Mouse (Mus musculus): ENCODE results near the gene Stk24. TPM values are rescaled to one million over a fixed set of nuclear protein-coding genes. Genes with fewer than 3 reads are reported as not detected.
A peak's percentile ranks its signal among the peaks of the same experiment; 100 is the strongest.

The Stk24 gene
- total RNA-seq, 2 experiments from 2014 or later: 105 to 146 TPM

DNA sequence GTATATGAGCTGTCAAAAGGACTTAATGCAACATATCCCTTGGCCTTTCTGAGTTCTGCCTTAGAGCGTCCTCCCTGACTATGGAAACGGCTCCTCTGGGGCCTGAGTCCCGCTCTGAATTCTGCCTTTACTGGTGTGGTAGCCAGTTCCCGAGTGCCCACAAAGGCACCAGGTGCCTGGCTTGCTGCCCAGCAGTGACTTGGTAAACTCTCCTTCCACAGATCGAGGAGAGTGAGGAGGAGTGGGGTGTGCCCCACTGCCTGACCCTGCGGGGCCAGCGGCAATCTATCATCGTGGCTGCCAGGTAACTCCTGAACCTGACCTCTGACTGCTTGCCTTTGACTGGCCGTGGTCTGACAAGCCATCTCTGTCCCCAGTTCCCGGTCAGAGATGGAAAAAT, 103.8 kb downstream of the Stk24 start:
- no peak for ATAC-seq (ENCODE audit: poor library complexity, severe bottlenecking)

- no peak for ATAC-seq (ENCODE audit: poor library complexity, severe bottlenecking)
Observed at GRCm38 (mm10) chr14:121274985-121275384, 104.8 kb downstream of the Stk24 start.

- ATAC-seq (ENCODE audit: poor library complexity, severe bottlenecking): 0 out of 2 replicates have a peak, but pooled peaks have one; percentile 25
Observed at GRCm38 (mm10) chr14:121270490-121270889, 109.3 kb downstream of the Stk24 start.

GRCm38 (mm10) chr14:121267801-121268200, 112.0 kb downstream of the Stk24 start:
- ATAC-seq (ENCODE audit: poor library complexity, severe bottlenecking): no peak

DNA sequence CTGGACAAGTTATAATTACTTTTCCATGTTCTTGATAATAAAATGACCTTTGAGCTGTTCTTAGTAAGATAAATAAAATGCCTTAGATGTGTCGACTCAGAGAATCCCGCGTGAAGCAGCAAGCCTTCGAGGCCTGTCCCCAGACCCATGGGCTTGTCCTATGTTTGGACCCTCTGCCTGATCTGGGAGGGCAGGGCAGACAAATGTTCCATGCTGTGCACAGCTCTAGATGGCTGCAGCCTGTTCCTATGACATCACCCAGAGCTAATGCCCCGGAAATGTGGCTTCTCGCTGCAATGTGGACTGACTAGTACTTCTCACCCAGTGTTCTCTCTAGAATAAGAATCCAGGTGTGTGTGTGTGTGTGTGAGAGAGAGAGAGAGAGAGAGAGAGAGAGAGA, 115.4 kb downstream of the Stk24 start:
- no peak for ATAC-seq (ENCODE audit: poor library complexity, severe bottlenecking)

GRCm38 (mm10) chr14:121263912-121264311, 115.9 kb downstream of the Stk24 start:
- no peak for ATAC-seq (ENCODE audit: poor library complexity, severe bottlenecking)

DNA sequence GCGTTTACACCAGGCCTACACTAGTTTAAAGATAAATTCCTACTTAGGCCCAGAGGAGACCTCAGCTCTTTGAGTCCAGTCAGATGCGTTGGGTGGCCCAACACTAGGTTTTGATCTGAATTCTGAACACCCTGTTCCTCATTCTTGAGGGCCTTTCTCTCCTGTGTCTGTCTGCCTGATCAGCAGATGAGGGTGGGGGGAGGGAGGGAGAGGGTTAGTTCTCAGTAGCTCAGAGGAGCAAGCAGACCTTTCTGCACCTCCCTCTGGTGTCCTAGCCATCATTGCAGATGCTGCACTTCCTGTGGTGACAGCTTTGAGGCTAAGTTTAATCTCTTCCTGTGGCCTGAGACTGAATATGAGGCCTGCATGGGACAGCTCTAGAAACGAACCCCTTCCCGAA, 117.2 kb downstream of the Stk24 start:
- ATAC-seq (ENCODE audit: poor library complexity, severe bottlenecking): peak; percentile 69

DNA sequence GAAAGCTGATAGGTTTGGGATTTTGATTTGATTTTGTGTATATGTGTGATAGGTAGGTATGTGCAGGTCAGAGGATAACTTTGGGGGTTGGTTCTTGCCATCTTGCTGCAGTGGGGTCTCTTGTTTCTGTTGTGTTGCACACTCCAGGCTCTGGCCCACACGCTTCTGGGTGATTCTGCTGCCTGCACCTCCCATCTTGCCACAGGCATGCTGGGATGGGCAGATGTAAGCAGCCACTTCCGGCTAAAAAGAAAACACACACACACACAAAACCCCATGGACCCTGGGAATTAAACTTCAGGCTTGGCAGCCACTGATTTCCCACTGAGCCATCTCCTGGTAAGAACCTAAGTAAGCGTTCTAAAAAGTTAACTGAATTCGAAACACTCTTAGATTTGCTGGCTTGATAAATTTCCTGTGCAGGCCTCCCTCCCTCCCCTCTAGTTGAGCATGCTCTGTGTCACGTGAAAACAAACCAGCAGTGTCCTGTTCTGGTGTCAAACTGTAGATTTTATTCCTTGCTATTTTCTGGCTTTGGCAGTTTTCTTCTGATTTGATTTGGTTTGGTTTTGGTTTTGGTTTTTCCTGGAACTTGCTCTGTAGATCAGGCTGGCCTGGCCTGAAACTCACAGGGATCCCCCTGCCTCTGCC, 118.5 kb downstream of the Stk24 start:
- no peak for ATAC-seq (ENCODE audit: poor library complexity, severe bottlenecking)

- peak; percentile 36; the same call in 1 of the 2 replicates for ATAC-seq (ENCODE audit: poor library complexity, severe bottlenecking)
Observed at GRCm38 (mm10) chr14:121259789-121260188, 120.0 kb downstream of the Stk24 start.

- no peak for ATAC-seq (ENCODE audit: poor library complexity, severe bottlenecking)
Observed at GRCm38 (mm10) chr14:121259332-121259731, 120.5 kb downstream of the Stk24 start.

DNA sequence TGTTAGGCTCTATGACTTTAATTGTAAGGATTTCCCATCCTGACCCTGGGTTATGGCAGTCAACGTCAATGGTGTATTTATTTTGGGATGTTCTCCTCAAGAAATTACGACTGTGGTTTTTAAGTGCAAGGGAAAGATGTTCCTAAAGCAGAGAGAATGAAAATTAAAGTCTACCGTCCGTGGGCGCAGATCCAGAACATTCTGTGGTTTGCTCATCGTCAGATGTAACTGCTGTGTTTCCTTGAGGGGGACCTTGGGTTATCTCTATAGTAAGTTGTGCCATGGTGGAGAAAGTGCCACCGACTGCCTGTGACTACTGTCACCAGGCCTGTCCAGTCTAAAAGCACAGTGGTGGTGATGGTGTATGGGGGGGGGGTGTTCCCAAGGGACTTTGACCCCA, 122.9 kb downstream of the Stk24 start:
- no peak for ATAC-seq (ENCODE audit: poor library complexity, severe bottlenecking)

DNA sequence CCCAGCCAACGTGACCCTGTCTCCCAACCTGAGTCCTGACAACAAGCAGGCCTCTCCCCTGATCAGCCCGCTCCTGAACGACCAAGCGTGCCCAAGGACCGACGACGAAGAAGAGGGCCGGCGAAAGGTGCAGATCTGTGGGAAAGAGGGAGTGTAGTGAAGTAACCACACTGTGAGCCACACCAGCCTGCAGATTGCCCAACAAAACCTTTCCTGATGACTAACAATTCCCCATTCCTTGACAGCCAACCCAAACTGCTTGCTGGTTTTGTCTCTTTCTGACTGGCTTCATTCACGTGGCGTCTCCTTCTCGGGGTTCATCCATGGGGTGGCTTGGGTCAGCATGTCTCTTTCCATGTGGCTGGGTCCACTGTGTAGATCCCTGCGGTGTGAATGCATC, 124.3 kb downstream of the Stk24 start:
- peak; percentile 27 for ATAC-seq (ENCODE audit: poor library complexity, severe bottlenecking)

GRCm38 (mm10) chr14:121254869-121255268, 124.9 kb downstream of the Stk24 start:
- peak; percentile 2; the same call in 1 of the 2 replicates for ATAC-seq (ENCODE audit: poor library complexity, severe bottlenecking)

GRCm38 (mm10) chr14:121252542-121252941, 127.3 kb downstream of the Stk24 start:
- ATAC-seq (ENCODE audit: poor library complexity, severe bottlenecking): no peak

DNA sequence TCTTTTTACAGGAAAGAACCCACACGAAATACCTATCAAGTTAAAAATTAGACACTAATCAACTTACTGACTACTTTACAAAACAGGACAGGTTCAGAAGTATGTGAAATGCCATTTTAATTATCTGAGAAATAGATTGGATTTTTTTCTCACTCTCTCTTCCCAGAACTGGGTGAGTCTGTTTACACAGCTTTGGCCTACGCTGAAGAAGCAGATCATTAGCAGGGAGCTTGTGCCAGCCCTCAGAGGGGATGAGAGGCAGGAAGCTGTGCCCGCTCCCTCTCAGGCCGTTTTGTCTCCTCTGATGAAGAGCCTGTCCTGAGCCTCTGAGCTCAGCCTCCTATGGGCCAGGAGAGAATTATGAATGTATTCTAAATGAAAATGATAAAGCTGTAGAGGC, 128.1 kb downstream of the Stk24 start:
- no peak for ATAC-seq (ENCODE audit: poor library complexity, severe bottlenecking)

GRCm38 (mm10) chr14:121251099-121251498, 128.7 kb downstream of the Stk24 start:
- no peak for ATAC-seq (ENCODE audit: poor library complexity, severe bottlenecking)

- ATAC-seq (ENCODE audit: poor library complexity, severe bottlenecking): no peak
Observed at GRCm38 (mm10) chr14:121248346-121248745, 131.5 kb downstream of the Stk24 start.

DNA sequence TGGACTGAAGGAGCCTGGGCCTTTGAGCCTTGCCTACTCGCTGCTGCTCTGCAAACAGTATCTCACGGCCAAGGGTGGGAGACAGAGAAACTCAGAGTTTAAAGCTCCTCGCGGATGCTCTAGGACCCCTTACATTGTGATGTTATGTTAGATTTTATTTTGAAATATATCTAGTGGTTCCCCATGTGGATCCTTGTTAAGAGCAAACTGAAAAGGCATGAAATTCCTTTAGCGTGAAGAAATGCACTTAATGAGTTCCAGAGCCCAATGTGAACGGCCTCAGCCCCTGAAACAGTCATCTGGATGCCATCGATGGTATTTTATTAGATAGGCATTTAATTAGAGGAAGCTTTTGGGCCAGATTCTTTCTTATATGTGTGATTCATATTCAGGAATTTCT, 132.5 kb downstream of the Stk24 start:
- ATAC-seq (ENCODE audit: poor library complexity, severe bottlenecking): no peak

- ATAC-seq (ENCODE audit: poor library complexity, severe bottlenecking): no peak
Observed at GRCm38 (mm10) chr14:121246048-121246731, 133.6 kb downstream of the Stk24 start.

- ATAC-seq (ENCODE audit: poor library complexity, severe bottlenecking): no peak
Observed at GRCm38 (mm10) chr14:121244104-121244503, 135.7 kb downstream of the Stk24 start.

DNA sequence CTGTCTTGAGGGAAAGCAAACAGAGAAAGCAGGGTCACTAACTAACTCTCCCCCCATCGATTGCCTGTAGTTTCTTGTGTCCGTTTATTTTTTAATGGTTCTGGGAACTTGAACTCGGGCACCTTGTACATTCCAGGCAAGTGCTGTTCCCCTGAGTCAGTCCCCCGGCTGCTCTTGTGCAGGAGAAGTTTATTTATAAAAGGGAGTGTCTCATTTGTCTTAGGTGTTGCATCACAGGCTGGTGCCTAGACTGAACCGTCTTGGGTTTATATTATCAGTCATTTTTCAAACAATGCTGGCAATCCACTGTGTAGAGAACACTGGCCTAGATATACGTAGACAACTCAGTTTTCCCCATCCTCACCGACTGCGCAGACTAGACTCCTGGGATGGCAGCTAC, 140.4 kb downstream of the Stk24 start:
- ATAC-seq (ENCODE audit: poor library complexity, severe bottlenecking): no peak

DNA sequence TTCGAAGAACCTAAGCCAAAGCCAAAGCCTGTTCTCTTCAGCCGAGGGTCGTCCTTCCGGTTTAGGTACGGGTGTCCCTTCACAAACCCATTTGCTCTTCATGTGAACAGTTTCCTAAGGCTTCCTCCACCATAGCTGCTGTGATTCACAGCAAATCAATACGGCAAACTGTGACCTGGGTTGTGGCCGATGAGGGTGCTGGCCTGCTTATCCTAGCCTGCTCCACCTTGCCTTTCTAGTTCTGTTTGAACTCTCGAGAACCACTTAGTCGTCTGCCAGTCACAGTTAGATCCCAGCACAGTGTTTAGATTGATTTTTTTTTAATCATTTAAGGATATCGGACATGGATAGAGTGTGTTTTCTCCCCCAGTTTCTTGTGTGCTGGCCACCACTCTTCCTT, 141.1 kb downstream of the Stk24 start:
- no peak for ATAC-seq (ENCODE audit: poor library complexity, severe bottlenecking)

GRCm38 (mm10) chr14:121236736-121237135, 143.1 kb downstream of the Stk24 start:
- ATAC-seq (ENCODE audit: poor library complexity, severe bottlenecking): no peak

Data from megakaryocyte, adult 5-6 weeks (primary cell).